Mouse (Mus musculus) ES-Bruce4 (cell line): ENCODE measurements at regions not wholly inside any gene's neighbourhood (a gene's known extent, or its start where the extent isn't known, plus 50 kb on each side); places are given as distances from the start of the nearest gene placed in this dataset.
A peak's percentile ranks its signal among the peaks of the same experiment; 100 is the strongest.

Experiments
- H3K27ac ChIP-seq: 2 replicates; pipeline ENCODE4 v1.5.1; 2012; ENCODE audit warnings: low read length, inconsistent platforms; ENCODE audit not compliant: insufficient read depth
- H3K27me3 ChIP-seq: 2 replicates; pipeline ENCODE4 v1.6.1; 2012; ENCODE audit warnings: mild to moderate bottlenecking, low read length, inconsistent platforms; ENCODE audit not compliant: control insufficient read depth, poor library complexity, insufficient read depth, severe bottlenecking
- H3K36me3 ChIP-seq: 2 replicates; pipeline ENCODE4 v1.6.1; 2012; ENCODE audit warnings: inconsistent platforms, mild to moderate bottlenecking, low read length, moderate library complexity; ENCODE audit not compliant: control insufficient read depth, poor library complexity, insufficient read depth, severe bottlenecking
- H3K4me1 ChIP-seq: one replicate; pipeline ENCODE4 v1.8.1; 2011; ENCODE audit warnings: low read length; ENCODE audit not compliant: control insufficient read depth, insufficient read depth
- H3K4me3 ChIP-seq: 2 replicates; pipeline ENCODE4 v1.5.1; 2011; ENCODE audit warnings: low read depth, mild to moderate bottlenecking, low read length
- H3K9ac ChIP-seq: 2 replicates; pipeline ENCODE4 v1.6.1; 2012; ENCODE audit warnings: low read depth, mild to moderate bottlenecking, inconsistent platforms; ENCODE audit not compliant: poor library complexity, severe bottlenecking
- H3K9me3 ChIP-seq: replicated peaks from 2 replicates; pipeline ENCODE4 v1.6.1; 2012; ENCODE audit warnings: mild to moderate bottlenecking, low read length, inconsistent platforms; ENCODE audit not compliant: control insufficient read depth, poor library complexity, insufficient read depth, severe bottlenecking
- CTCF ChIP-seq: IDR thresholded peaks from one replicate; pipeline ENCODE4 v1.8.1; 2011; ENCODE audit warnings: low read depth, low read length
- EP300 ChIP-seq: IDR thresholded peaks from 2 replicates; pipeline ENCODE4 v1.6.1; 2011; ENCODE audit warnings: low read depth, low read length; ENCODE audit not compliant: insufficient read depth
- POLR2A ChIP-seq: IDR thresholded peaks from one replicate; pipeline ENCODE4 v1.8.1; 2011; ENCODE audit warnings: low read length; ENCODE audit not compliant: insufficient read depth

GRCm38 (mm10) chr16:97673576-97673975, 62.6 kb upstream of the Tmprss2 start:
- Histone ChIP-seq H3K9me3 (no peaks in the 10 kb centered on the region), H3K27ac (no peak overlapping the region), H3K27me3 (no peaks in the 10 kb centered on the region), H3K9ac (no peak overlapping the region), H3K4me1 (no peaks in the 10 kb centered on the region), H3K4me3 (no peak overlapping the region), H3K36me3 (no peaks in the 10 kb centered on the region)
- TF ChIP-seq CTCF = no peak
- TF ChIP-seq POLR2A = no peak
- no peak for TF ChIP-seq EP300

- Histone ChIP-seq H3K27ac (no peak overlapping the region), H3K4me3 (no peak overlapping the region), H3K36me3 (no peaks in the 10 kb centered on the region), H3K27me3 (no peaks in the 10 kb centered on the region), H3K4me1 (peaks cover 4% of the 10 kb centered on the region), H3K9me3 (no peaks in the 10 kb centered on the region), H3K9ac (no peak overlapping the region)
- TF ChIP-seq POLR2A (no peak), CTCF (peak; percentile 46), EP300 (no peak)
Observed at GRCm38 (mm10) chr16:97670131-97671038, 59.4 kb upstream of the Tmprss2 start.

DNA sequence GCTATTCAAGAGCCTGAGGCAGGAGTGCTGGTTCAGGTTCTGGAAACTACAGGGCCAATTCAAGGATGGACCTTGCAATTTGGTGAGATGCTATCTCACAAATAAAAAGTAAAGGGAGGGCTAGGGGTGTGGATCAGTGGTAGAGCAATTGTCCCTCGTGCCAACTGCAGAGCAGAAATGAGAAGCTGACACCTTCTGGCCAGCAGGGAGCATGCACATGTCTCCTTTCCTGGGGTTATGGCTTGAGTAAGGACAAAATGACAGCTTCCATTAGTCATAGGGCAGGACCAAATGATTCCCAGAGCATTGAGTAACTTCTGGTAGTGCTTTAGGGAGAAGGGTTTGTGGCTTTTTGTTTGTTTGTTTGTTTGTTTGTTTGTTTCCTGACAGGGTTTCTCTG, 56.5 kb upstream of the Tmprss2 start:
- Histone ChIP-seq H3K4me1 (peaks cover 4% of the 10 kb centered on the region), H3K27ac (no peak overlapping the region), H3K4me3 (no peak overlapping the region), H3K36me3 (no peaks in the 10 kb centered on the region), H3K27me3 (no peaks in the 10 kb centered on the region), H3K9me3 (no peaks in the 10 kb centered on the region), H3K9ac (no peak overlapping the region)
- TF ChIP-seq CTCF (peak; percentile 46), POLR2A (no peak)

DNA sequence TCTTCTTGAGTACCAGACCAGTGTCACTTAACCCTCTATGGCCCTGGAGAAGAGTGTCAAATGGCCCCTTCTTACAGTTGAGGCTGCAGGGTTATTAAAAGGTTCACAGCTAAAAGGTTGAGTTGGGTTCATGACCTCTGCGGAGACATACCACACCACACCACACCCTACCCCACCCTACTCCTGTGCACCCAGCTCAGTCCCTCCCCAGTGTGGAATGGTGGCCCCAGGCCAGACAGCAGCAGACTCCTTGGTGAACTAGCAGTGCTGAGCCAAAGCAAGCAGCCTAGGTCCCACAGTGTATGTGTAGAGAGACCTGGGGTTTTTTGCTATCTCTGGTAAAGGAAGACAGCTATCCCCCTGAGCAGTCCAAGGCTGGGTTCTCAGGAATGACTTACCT, 54.5 kb upstream of the Tmprss2 start:
- TF ChIP-seq CTCF (no peak), EP300 (peak; percentile 97)
- no peak overlapping the region for H3K9ac ChIP-seq
- H3K9me3 ChIP-seq = no peaks in the 10 kb centered on the region
- no peaks in the 10 kb centered on the region for H3K36me3 ChIP-seq
- H3K27ac ChIP-seq = no peak overlapping the region
- no peak overlapping the region for H3K4me3 ChIP-seq
- H3K27me3 ChIP-seq = no peaks in the 10 kb centered on the region
- peaks cover 6% of the 10 kb centered on the region for H3K4me1 ChIP-seq
